ENCODE assay signal across 9 mouse cellular contexts in genomic region chr2:76367188-76367922, GRCm38 (mm10). TPM values are rescaled to one million over a fixed set of nuclear protein-coding genes. Genes with fewer than 3 reads are reported as not detected.
A peak's percentile ranks its signal among the peaks of the same experiment; 100 is the strongest.
DNase-seq lines count a peak whose midpoint lies in the region; TF ChIP-seq lines count a peak whose summit lies in the region.
"Had no signal": no experiment of that assay in that cellular context is flagged by ENCODE, and none has a peak within 500 bp of the region (broad histone marks: within the 10 kb centered on the region; RNA-seq: fewer than 3 reads in every experiment).

No protein-coding gene starts in this region.

- WGBS in lung, adult 2 months: 10% methylated on average over 9 of the region's 9 CpGs

- peaks cover 10% of the 10 kb centered on the region for H3K79me3 ChIP-seq in C2C12 (ENCODE audit: low read depth)

- H3K36me3 ChIP-seq in C2C12 (ENCODE audit: control insufficient read depth, insufficient read depth) (peaks cover 5% of the 10 kb centered on the region), ES-E14 (ENCODE audit: control insufficient read depth, insufficient read depth, low read length, poor library complexity, severe bottlenecking) (peaks cover 2% of the 10 kb centered on the region)
- H3K36me3 ChIP-seq: limb, embryonic 15.5 days had no signal

- in situ Hi-C loops in ES-E14 (cut with MboI; ENCODE audit: low sequenced_read_pairs in 2 of 2, unreplicated experiment in 2 of 2): no loop called here

- H3K79me2 ChIP-seq in C2C12 (ENCODE audit: control insufficient read depth, insufficient read depth): peaks cover 23% of the 10 kb centered on the region

- no peaks in the 10 kb centered on the region for H3K27me3 ChIP-seq in C2C12 (ENCODE audit: control insufficient read depth, insufficient read depth, insufficient read length)
- H3K27me3 ChIP-seq: limb, embryonic 15.5 days had no signal

- TF ChIP-seq POLR2A in lung, adult 2 months (IDR thresholded peaks at IDR 0.05; ENCODE audit: borderline replicate concordance, extremely low read depth, low read depth, low read length): no peak

- H3ac ChIP-seq in C2C12 (ENCODE audit: control insufficient read depth, insufficient read length, low read depth): no peak overlapping the region

- peak; percentile 30 for TF ChIP-seq CTCF in C2C12 (IDR thresholded peaks at IDR 0.05; ENCODE audit: control insufficient read depth, insufficient read depth, insufficient read length)
- peak; percentile 56 for TF ChIP-seq CTCF in lung, adult 2 months (IDR thresholded peaks at IDR 0.05; ENCODE audit: insufficient read depth, low read length)

- DNase-seq in ES-E14 (ENCODE audit: low read depth, low spot score): peak; percentile 76
- DNase-seq in cerebellum, adult 11-12 months: peak; percentile 55
- peak; percentile 80 for DNase-seq in gastrocnemius, adult 18-20 months (ENCODE audit: low spot score)
- peak; percentile 90 to 92 for DNase-seq in kidney, postnatal 4 days
- DNase-seq in lung, adult 2 months: peak; percentile 80
- DNase-seq in right cerebral cortex, postnatal 36 days (ENCODE audit: low spot score in 2 of 2): peak; percentile 29 to 54
- peak; percentile 69 to 79 for DNase-seq in urinary bladder, postnatal 36 days (ENCODE audit: low spot score in 2 of 2)

- H3K9me3 ChIP-seq in ES-E14 (ENCODE audit: control insufficient read depth, insufficient read depth, low read depth, low read length): no peaks in the 10 kb centered on the region
- H3K9me3 ChIP-seq: limb, embryonic 15.5 days had no signal

- H3K9ac ChIP-seq in ES-E14 (ENCODE audit: insufficient read depth, low read depth, low read length, poor library complexity, severe bottlenecking): no peak overlapping the region
- H3K9ac ChIP-seq: limb, embryonic 15.5 days had no signal

- peaks cover 2% of the 10 kb centered on the region in 2 experiments; a peak in 1 of 4 replicates for H3K4me1 ChIP-seq in ES-E14 (ENCODE audit: control insufficient read depth in 2 of 2, insufficient read depth in 2 of 2, low read length in 2 of 2, poor library complexity in 1 of 2)
- H3K4me1 ChIP-seq in lung, adult 2 months (ENCODE audit: control insufficient read depth, insufficient read depth, low read length): peaks cover 3% of the 10 kb centered on the region; the same call in 1 of the 2 replicates

- no peak overlapping the region for H3K27ac ChIP-seq in ES-E14 (ENCODE audit: insufficient read depth, low read depth, low read length, poor library complexity, severe bottlenecking)
- H3K27ac ChIP-seq: limb, embryonic 15.5 days had no signal

- H3K4me3 ChIP-seq in C2C12 (ENCODE audit: insufficient read depth, poor library complexity, severe bottlenecking) (no peak overlapping the region), ES-E14 (ENCODE audit: insufficient read depth in 1 of 2, low read depth in 1 of 2, low read length in 2 of 2, poor library complexity in 1 of 2, severe bottlenecking in 1 of 2) (no peak overlapping the region)
- no peak overlapping the region for H3K4me3 ChIP-seq in lung, adult 2 months (replicated peaks; ENCODE audit: extremely low read depth, low read depth, low read length)
- H3K4me3 ChIP-seq: limb, embryonic 15.5 days had no signal

TF ChIP-seq in C2C12, 6 proteins besides CTCF, POLR2A, EP300 and RAD21:
- no peak for TF ChIP-seq MYOG (IDR thresholded peaks at IDR 0.05; ENCODE audit: control insufficient read depth, extremely low read depth, insufficient read length)
- no peak for TF ChIP-seq CEBPB (IDR thresholded peaks at IDR 0.05; ENCODE audit: low read depth)
- TF ChIP-seq MAX (IDR thresholded peaks at IDR 0.05): no peak

TF ChIP-seq in ES-E14, 5 proteins besides CTCF, POLR2A, EP300 and RAD21:
- no peak for TF ChIP-seq CHD2 (IDR thresholded peaks at IDR 0.05; ENCODE audit: low read depth, low read length)
- TF ChIP-seq MAFK (IDR thresholded peaks at IDR 0.05; ENCODE audit: insufficient read depth, low read depth, low read length): 0 out of 2 replicates have a peak, but pooled peaks have one; percentile 11

RNA-seq across cellular contexts. Expression of gene Rbm45, which starts 2.4 kb away (rescaled TPM):
- polyA plus RNA-seq in C2C12 (2012; fragmentation: generic; extraction: Trizol): 24.1 TPM
- total RNA-seq in ES-E14 (2012; rRNA removed): 27.5 and 35.3 TPM in 2 replicates
- 10 to 100 TPM in 1 of 2 experiments, 1 to 10 TPM in 1; 8.8 to 10.3 TPM for total RNA-seq in gastrocnemius, adult 18-20 months (2021)
- polyA plus RNA-seq in lung, adult 2 months (2012; rRNA removed): 9.5 and 12.0 TPM in 2 replicates

RNA-seq across cellular contexts. Expression of gene Cyct, which starts 7.1 kb away (rescaled TPM):
- polyA plus RNA-seq in C2C12 (2012; fragmentation: generic; extraction: Trizol): not detected
- total RNA-seq in ES-E14 (2012; rRNA removed): 8.9 and 9.3 TPM in 2 replicates
- not detected for total RNA-seq in gastrocnemius, adult 18-20 months (2021)
- not detected in 2 replicates for polyA plus RNA-seq in lung, adult 2 months (2012; rRNA removed)
- polyA plus RNA-seq: limb, embryonic 15.5 days had no signal

RNA-seq across cellular contexts. Expression of gene Pde11a, which starts 28.8 kb away (rescaled TPM):
- not detected for polyA plus RNA-seq in C2C12 (2012; fragmentation: generic; extraction: Trizol)
- total RNA-seq in ES-E14 (2012; rRNA removed): 0.27 and 0.37 TPM in 2 replicates
- total RNA-seq in gastrocnemius, adult 18-20 months (2021): under 1 TPM; 0.09 to 0.21 TPM
- polyA plus RNA-seq in lung, adult 2 months (2012; rRNA removed): 0.25 TPM in 1 of 2 replicates, not detected in the other

RNA-seq across cellular contexts. Expression of gene Osbpl6, which starts 39.0 kb away (rescaled TPM):
- polyA plus RNA-seq in C2C12 (2012; fragmentation: generic; extraction: Trizol): 3.0 TPM
- 0.45 and 1.6 TPM in 2 replicates for total RNA-seq in ES-E14 (2012; rRNA removed)
- 10 to 100 TPM; 39.9 to 53.7 TPM for total RNA-seq in gastrocnemius, adult 18-20 months (2021)
- polyA plus RNA-seq in lung, adult 2 months (2012; rRNA removed): 64.5 and 74.9 TPM in 2 replicates
